Mouse (Mus musculus) heart, embryonic 13.5 days (tissue): Measurements from ENCODE around the gene Gm21972. TPM values are rescaled to one million over a fixed set of nuclear protein-coding genes. Genes with fewer than 3 reads are reported as not detected.

ENCODE experiments used
- ATAC-seq: fragments of 200-750 bp; cut with Nextera tagmentation; 2 replicates; pipeline ENCODE4 v1.8.0; 2017; ENCODE audit warnings: moderate TSS enrichment; ENCODE audit not compliant: insufficient number of reproducible peaks, low FRiP score, low TSS enrichment; ENCODE audit errors: extremely low read depth
- H3K27ac ChIP-seq: fragments of 300-500 bp; sonication (generic); replicated peaks from 2 replicates; pipeline ENCODE4 v1.5.1; 2015; ENCODE audit warnings: moderate library complexity, mild to moderate bottlenecking, inconsistent platforms
- H3K27me3 ChIP-seq: fragments of 300-500 bp; sonication (generic); replicated peaks from 2 replicates; pipeline ENCODE4 v1.6.1; 2015; ENCODE audit warnings: mild to moderate bottlenecking, inconsistent platforms
- H3K36me3 ChIP-seq: fragments of 300-500 bp; sonication (generic); 2 replicates; pipeline ENCODE4 v1.6.1; 2015; ENCODE audit warnings: mild to moderate bottlenecking, inconsistent platforms
- H3K4me1 ChIP-seq: fragments of 300-500 bp; sonication (generic); 2 replicates; pipeline ENCODE4 v1.6.1; 2015; ENCODE audit warnings: inconsistent platforms
- H3K4me2 ChIP-seq: fragments of 300-500 bp; sonication (generic); 2 replicates; pipeline ENCODE4 v1.6.1; 2015; ENCODE audit warnings: inconsistent platforms, mild to moderate bottlenecking, moderate library complexity
- H3K4me3 ChIP-seq: fragments of 300-500 bp; sonication (generic); 2 replicates; pipeline ENCODE4 v1.5.1; 2015; ENCODE audit warnings: moderate library complexity, mild to moderate bottlenecking, inconsistent platforms
- H3K9ac ChIP-seq: fragments of 300-500 bp; sonication (generic); 2 replicates; pipeline ENCODE4 v1.6.1; 2015; ENCODE audit warnings: inconsistent platforms, mild to moderate bottlenecking, moderate library complexity
- H3K9me3 ChIP-seq: fragments of 300-500 bp; sonication (generic); 2 replicates; pipeline ENCODE4 v1.6.1; 2016; ENCODE audit warnings: inconsistent platforms
- WGBS: fragments of 180-500 bp; shearing (Covaris S2); methylation state at CpG from one replicate; pipeline ENCODE4 v1.1.7; 2015; ENCODE audit warnings: mixed read lengths; 5-methylcytosine and 5-hydroxymethylcytosine counted together
- polyA plus RNA-seq: library from polyadenylated mRNA; unstranded; fragments of >200 nt; fragmentation: Nextera tagmentation; extraction: Ambion mirVana; gene quantifications from 2 replicates; pipeline ENCODE4 v1.2.1, GENCODE M21; 2015

The Gm21972 gene
- polyA plus RNA-seq, 1 experiment from 2014 or later: not detected

GRCm38 (mm10) chr1:86146293-86146692 lies 12.9 kb downstream of the Gm21972 start:
- WGBS: 81% methylated on average over 5 of the region's 5 CpGs
- 0 out of 2 replicates have a peak, but pooled peaks cover 11% of the 10 kb centered on the region for H3K4me1 ChIP-seq
- no peak overlapping the region for H3K9ac ChIP-seq
- H3K36me3 ChIP-seq: peaks cover 7% of the 10 kb centered on the region; the same call in 1 of the 2 replicates
- no peaks in the 10 kb centered on the region for H3K27me3 ChIP-seq
- no peak overlapping the region for H3K27ac ChIP-seq
- no peak for ATAC-seq
- H3K4me3 ChIP-seq: no peak overlapping the region
- no peaks in the 10 kb centered on the region for H3K9me3 ChIP-seq
- H3K4me2 ChIP-seq: no peak overlapping the region

DNA sequence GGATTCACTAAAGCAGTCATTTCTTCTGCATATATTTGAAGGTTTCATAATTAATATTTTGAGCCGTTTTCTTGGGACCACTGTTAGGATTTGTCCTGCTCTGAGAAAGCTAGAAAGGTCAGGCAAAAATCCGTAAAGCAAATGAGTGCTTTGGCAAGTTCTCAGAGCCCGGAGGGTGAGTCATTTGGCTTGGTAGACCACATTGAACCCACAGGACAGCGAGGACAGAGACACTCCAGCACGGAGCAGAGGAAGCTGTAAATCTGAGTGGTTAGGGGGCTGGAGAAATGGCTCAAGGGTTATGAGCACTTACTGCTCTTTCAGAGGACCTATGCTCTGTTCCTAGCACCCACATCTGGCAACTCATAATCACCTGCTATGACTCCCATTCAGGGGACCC lies 14.1 kb downstream of the Gm21972 start:
- H3K27ac ChIP-seq: no peak overlapping the region
- no peaks in the 10 kb centered on the region for H3K27me3 ChIP-seq
- H3K4me2 ChIP-seq: no peak overlapping the region
- no peak overlapping the region for H3K9ac ChIP-seq
- 0 out of 2 replicates have a peak, but pooled peaks cover 7% of the 10 kb centered on the region for H3K4me1 ChIP-seq
- H3K9me3 ChIP-seq: no peaks in the 10 kb centered on the region
- H3K36me3 ChIP-seq: 0 out of 2 replicates have a peak, but pooled peaks cover 2% of the 10 kb centered on the region
- 66% methylated on average over 5 of the region's 5 CpGs for WGBS
- no peak overlapping the region for H3K4me3 ChIP-seq
- no peak for ATAC-seq

- Histone ChIP-seq H3K4me3 (no peak overlapping the region), H3K36me3 (no peaks in the 10 kb centered on the region), H3K4me2 (no peak overlapping the region), H3K9me3 (no peaks in the 10 kb centered on the region), H3K9ac (no peak overlapping the region), H3K4me1 (0 out of 2 replicates have a peak, but pooled peaks cover 7% of the 10 kb centered on the region), H3K27me3 (no peaks in the 10 kb centered on the region), H3K27ac (no peak overlapping the region)
- no peak for ATAC-seq
- 65% methylated on average over 9 of the region's 9 CpGs for WGBS
Observed at GRCm38 (mm10) chr1:86148161-86148560, 14.7 kb downstream of the Gm21972 start.

DNA sequence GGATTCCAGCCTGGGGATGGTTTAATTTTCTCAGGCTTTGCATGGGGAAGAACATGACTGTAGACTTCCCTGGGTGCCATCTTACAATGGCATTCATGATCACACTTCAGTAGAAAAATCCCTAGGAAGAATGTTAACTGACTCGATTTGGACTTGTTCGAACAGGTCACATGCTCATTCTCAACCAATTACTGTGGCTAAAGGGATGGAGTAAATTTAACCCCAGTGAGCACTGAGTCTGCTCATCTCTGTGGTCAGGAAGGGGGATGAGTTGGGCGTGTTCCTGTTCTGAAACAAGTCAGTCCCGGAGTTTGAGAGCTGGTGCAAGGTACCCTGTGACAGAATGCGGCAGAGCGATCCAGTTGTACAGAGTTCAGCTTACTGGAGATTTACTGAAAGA lies 17.5 kb downstream of the Gm21972 start:
- H3K4me2 ChIP-seq: no peak overlapping the region
- no peak for ATAC-seq
- H3K4me3 ChIP-seq: no peak overlapping the region
- H3K9ac ChIP-seq: no peak overlapping the region
- no peaks in the 10 kb centered on the region for H3K9me3 ChIP-seq
- no peaks in the 10 kb centered on the region for H3K36me3 ChIP-seq
- peaks cover 18% of the 10 kb centered on the region for H3K4me1 ChIP-seq
- no peaks in the 10 kb centered on the region for H3K27me3 ChIP-seq
- H3K27ac ChIP-seq: no peak overlapping the region
- 67% methylated on average over 6 of the region's 6 CpGs for WGBS

DNA sequence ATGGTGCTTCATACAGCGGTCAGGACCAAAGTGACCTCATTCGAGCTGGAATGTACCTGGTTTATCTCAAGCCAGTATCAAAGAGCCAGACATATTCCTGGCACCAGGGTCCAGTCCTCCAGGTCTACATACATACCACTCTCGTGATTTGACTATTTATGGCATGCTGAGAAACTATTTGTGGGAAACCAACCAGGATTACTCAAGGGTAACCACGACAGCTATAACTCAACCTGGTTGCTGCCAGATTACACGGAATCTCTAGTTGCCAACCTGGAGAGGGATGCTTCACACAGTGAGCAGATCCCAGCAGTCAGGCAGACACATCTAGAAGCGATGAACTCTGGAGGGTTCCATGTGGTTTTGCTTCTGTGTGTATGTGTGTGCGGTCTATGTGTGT lies 17.9 kb downstream of the Gm21972 start:
- WGBS: 51% methylated on average over 7 of the region's 7 CpGs
- no peak overlapping the region for H3K4me2 ChIP-seq
- no peaks in the 10 kb centered on the region for H3K9me3 ChIP-seq

GRCm38 (mm10) chr1:86152618-86153017 lies 19.2 kb downstream of the Gm21972 start:
- no peak overlapping the region for H3K9ac ChIP-seq
- H3K27me3 ChIP-seq: no peaks in the 10 kb centered on the region
- no peaks in the 10 kb centered on the region for H3K9me3 ChIP-seq
- no peak for ATAC-seq
- no peak overlapping the region for H3K27ac ChIP-seq
- H3K4me3 ChIP-seq: no peak overlapping the region
- no peaks in the 10 kb centered on the region for H3K36me3 ChIP-seq
- no peak overlapping the region for H3K4me2 ChIP-seq
- 85% methylated on average over 1 of the region's 1 CpGs for WGBS
- H3K4me1 ChIP-seq: peaks cover 18% of the 10 kb centered on the region

More for the DNA sequence above, 17.9 kb downstream of the Gm21972 start:
- Histone ChIP-seq H3K9ac (no peak overlapping the region), H3K27ac (no peak overlapping the region), H3K36me3 (no peaks in the 10 kb centered on the region), H3K27me3 (no peaks in the 10 kb centered on the region), H3K4me1 (peaks cover 18% of the 10 kb centered on the region), H3K4me3 (no peak overlapping the region)
- ATAC-seq: no peak

DNA sequence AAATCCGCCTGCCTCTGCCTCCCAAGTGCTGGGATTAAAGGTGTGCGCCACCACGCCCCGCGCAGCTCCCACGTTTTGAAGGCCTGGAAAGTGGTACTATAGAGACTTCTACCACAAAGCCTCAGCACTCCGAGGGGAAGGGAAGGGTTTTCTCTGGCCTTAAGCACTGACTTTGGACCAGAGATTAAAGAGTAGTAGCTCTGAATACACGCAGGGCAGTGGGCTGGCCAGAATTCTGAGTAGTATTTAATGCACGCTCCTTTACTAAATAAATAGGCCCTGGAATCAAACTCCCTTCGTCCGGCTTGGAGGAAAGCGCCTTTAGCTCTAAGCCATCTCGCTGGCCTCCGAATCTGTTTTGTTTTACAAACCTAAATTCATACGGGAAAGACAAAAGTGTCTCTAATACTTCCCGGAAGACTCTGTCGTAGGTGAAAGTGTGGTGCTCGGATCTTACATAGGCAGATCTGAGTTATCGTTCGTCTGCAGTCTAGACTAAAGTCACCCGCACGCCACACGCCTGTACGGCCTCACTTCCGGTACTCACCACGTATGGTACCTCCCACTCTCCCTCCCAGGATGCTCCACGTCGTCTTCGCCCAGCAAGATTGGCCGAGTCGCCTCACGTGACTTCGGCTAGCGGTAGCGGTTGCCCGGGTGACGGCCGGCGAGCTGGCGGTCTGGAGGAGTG lies 20.8 kb downstream of the Gm21972 start, which contains the start of gene Armc9:
Armc9 (plus strand) TSS at position 648 of the 691 bp plus-strand sequence.
- Histone ChIP-seq H3K27ac (peak within 1 kb of the TSS; percentile 86), H3K9ac (peak within 1 kb of the TSS; percentile 89), H3K4me3 (peak within 1 kb of the TSS; percentile 92), H3K4me2 (peak within 1 kb of the TSS; percentile 87), H3K9me3 (no peaks in the 10 kb centered on the region), H3K36me3 (peaks cover 11% of the 10 kb centered on the region; the same call in 1 of the 2 replicates), H3K27me3 (no peaks in the 10 kb centered on the region), H3K4me1 (peaks cover 18% of the 10 kb centered on the region)
- 4% methylated on average over 40 of the region's 40 CpGs for WGBS
- peak; percentile 99 for ATAC-seq

GRCm38 (mm10) chr1:86154824-86155164 lies 21.4 kb downstream of the Gm21972 start:
- no peak for ATAC-seq
- Histone ChIP-seq H3K4me2 (peak overlapping the region; percentile 87), H3K4me3 (peak overlapping the region; percentile 92), H3K27me3 (no peaks in the 10 kb centered on the region), H3K9ac (peak overlapping the region; percentile 89), H3K36me3 (peaks cover 15% of the 10 kb centered on the region; the same call in 1 of the 2 replicates), H3K4me1 (peaks cover 18% of the 10 kb centered on the region), H3K27ac (no peak overlapping the region; the same call in 1 of the 2 replicates), H3K9me3 (no peaks in the 10 kb centered on the region)
- WGBS: under 1% methylated on average over 18 of the region's 18 CpGs

GRCm38 (mm10) chr1:86156075-86156474 lies 22.6 kb downstream of the Gm21972 start:
- no peaks in the 10 kb centered on the region for H3K9me3 ChIP-seq
- no peaks in the 10 kb centered on the region for H3K27me3 ChIP-seq
- H3K27ac ChIP-seq: no peak overlapping the region
- WGBS: 75% methylated on average over 3 of the region's 3 CpGs
- H3K9ac ChIP-seq: no peak overlapping the region
- H3K4me2 ChIP-seq: no peak overlapping the region
- H3K36me3 ChIP-seq: peaks cover 28% of the 10 kb centered on the region
- H3K4me3 ChIP-seq: no peak overlapping the region
- no peak for ATAC-seq
- peaks cover 14% of the 10 kb centered on the region for H3K4me1 ChIP-seq

- no peaks in the 10 kb centered on the region for H3K27me3 ChIP-seq
Observed at GRCm38 (mm10) chr1:86156595-86156994, 23.2 kb downstream of the Gm21972 start.

GRCm38 (mm10) chr1:86160059-86160458 lies 26.6 kb downstream of the Gm21972 start:
- Histone ChIP-seq H3K4me2 (no peak overlapping the region), H3K9me3 (no peaks in the 10 kb centered on the region), H3K36me3 (peaks cover 65% of the 10 kb centered on the region), H3K4me1 (peaks cover 9% of the 10 kb centered on the region), H3K9ac (no peak overlapping the region), H3K27me3 (no peaks in the 10 kb centered on the region), H3K27ac (no peak overlapping the region), H3K4me3 (no peak overlapping the region)
- ATAC-seq: no peak
- 90% methylated on average over 6 of the region's 6 CpGs for WGBS

More at GRCm38 (mm10) chr1:86156595-86156994, 23.2 kb downstream of the Gm21972 start:
- Histone ChIP-seq H3K4me3 (no peak overlapping the region), H3K36me3 (peaks cover 33% of the 10 kb centered on the region), H3K9me3 (no peaks in the 10 kb centered on the region), H3K27ac (no peak overlapping the region), H3K4me1 (peaks cover 15% of the 10 kb centered on the region), H3K4me2 (no peak overlapping the region), H3K9ac (no peak overlapping the region)
- no peak for ATAC-seq
- WGBS: 69% methylated on average over 6 of the region's 6 CpGs

DNA sequence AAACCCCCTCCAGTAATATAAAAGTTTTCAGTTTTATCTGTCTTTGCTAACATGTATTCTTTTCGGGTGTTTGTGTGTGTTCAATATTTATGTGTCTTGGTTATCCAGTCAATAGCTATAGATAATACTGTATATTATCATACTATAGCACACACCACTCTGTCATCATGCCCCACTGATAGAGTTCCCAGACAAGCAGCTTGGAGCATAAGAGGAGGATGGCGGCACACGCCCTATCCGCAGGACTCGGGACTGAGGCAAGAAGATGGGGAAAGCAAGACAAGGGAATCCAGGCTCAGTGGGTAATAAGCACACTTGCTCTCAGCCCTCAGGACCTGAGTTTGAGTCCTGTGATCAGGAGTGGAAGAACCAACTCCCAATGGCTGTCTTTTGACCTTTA lies 27.0 kb downstream of the Gm21972 start:
- peaks cover 5% of the 10 kb centered on the region for H3K4me1 ChIP-seq
- no peaks in the 10 kb centered on the region for H3K27me3 ChIP-seq
- no peak for ATAC-seq
- H3K27ac ChIP-seq: no peak overlapping the region
- no peak overlapping the region for H3K9ac ChIP-seq
- 80% methylated on average over 5 of the region's 5 CpGs for WGBS
- H3K9me3 ChIP-seq: no peaks in the 10 kb centered on the region
- H3K4me3 ChIP-seq: no peak overlapping the region
- no peak overlapping the region for H3K4me2 ChIP-seq
- peaks cover 69% of the 10 kb centered on the region for H3K36me3 ChIP-seq
